Mouse (Mus musculus) liver, embryonic 14.5 days (tissue): ENCODE results near the gene Dock9.

Source experiments
- CTCF ChIP-seq: IDR thresholded peaks from 2 replicates; pipeline ENCODE4 v1.5.1; 2016; ENCODE audit warnings: antibody characterized with exemption, low read depth, control low read depth
- EP300 ChIP-seq: IDR thresholded peaks from 2 replicates; pipeline ENCODE4 v1.6.1; 2016; ENCODE audit warnings: antibody characterized with exemption, low read depth

DNA sequence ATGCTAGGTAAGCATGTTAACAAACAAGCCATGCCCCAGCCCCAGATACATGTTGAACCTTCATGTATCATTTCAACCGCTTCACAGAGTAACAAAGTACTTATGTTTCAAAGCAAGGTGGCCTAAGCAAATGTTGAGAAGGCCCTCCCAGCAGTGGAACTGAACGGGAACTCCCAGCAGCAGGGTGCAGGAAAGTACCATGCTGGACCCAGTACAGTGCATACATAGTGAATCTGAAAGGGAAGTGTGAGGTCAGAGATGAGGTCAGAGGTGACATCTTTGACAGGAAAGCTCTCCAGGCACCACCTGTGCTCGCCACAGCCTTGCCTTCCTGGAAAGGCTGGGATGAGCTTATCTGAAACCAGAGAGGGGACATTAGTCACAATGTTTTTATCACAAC is 25.4 kb upstream of the Dock9 start:
- TF ChIP-seq CTCF (no peak), EP300 (no peak)
